Mouse (Mus musculus) kidney, adult 2 months (tissue): Measurements from ENCODE around the gene Gabrr3. TPM values are rescaled to one million over a fixed set of nuclear protein-coding genes. Genes with fewer than 3 reads are reported as not detected.

Source experiments
- DNase-seq: peaks from one replicate; pipeline ENCODE4 v3.0.0; 2021
- H3K27ac ChIP-seq: fragments of 200-500 bp; 2 replicates; pipeline ENCODE4 v1.5.1; 2012; ENCODE audit warnings: low read depth, low read length, control low read depth, inconsistent platforms; ENCODE audit not compliant: insufficient read depth
- H3K27me3 ChIP-seq: fragments of 200-500 bp; replicated peaks from 2 replicates; pipeline ENCODE4 v1.6.1; 2012; ENCODE audit warnings: mild to moderate bottlenecking, moderate library complexity, low read length, inconsistent platforms; ENCODE audit not compliant: control insufficient read depth, insufficient read depth
- H3K36me3 ChIP-seq: fragments of 200-500 bp; 2 replicates; pipeline ENCODE4 v1.6.1; 2012; ENCODE audit warnings: mild to moderate bottlenecking, moderate library complexity, low read length, inconsistent platforms; ENCODE audit not compliant: control insufficient read depth, insufficient read depth
- H3K4me1 ChIP-seq: fragments of 200-500 bp; 2 replicates; pipeline ENCODE4 v1.6.1; 2011; ENCODE audit warnings: low read length; ENCODE audit not compliant: control insufficient read depth, insufficient read depth
- H3K4me3 ChIP-seq: fragments of 200-500 bp; 2 replicates; pipeline ENCODE4 v1.5.1; 2011; ENCODE audit warnings: mild to moderate bottlenecking, low read depth, low read length, control low read depth; ENCODE audit not compliant: insufficient read depth
- CTCF ChIP-seq: fragments of 200-500 bp; conservative IDR thresholded peaks from 2 replicates; pipeline ENCODE4 v1.5.1; 2011; ENCODE audit warnings: low read depth, mild to moderate bottlenecking, control low read depth, low read length, moderate library complexity, mixed read lengths; ENCODE audit not compliant: insufficient read depth, insufficient read length
- POLR2A ChIP-seq: fragments of 200-500 bp; IDR thresholded peaks from one replicate; pipeline ENCODE4 v1.6.1; 2011; ENCODE audit warnings: low read depth, low read length, control low read depth
- WGBS: fragments of 180-500 bp; shearing (Covaris S2); methylation state at CpG from one replicate; pipeline ENCODE4 v1.1.7; 2018; 5-methylcytosine and 5-hydroxymethylcytosine counted together
- polyA plus RNA-seq: library from polyadenylated mRNA; depleted of rRNA; stranded (reverse); fragments of >200 nt; gene quantifications from 2 replicates; pipeline ENCODE4 v1.2.3, GENCODE M21; 2012; rRNA removed

Gene Gabrr3
- polyA plus RNA-seq, 1 experiment: not detected

- H3K27me3 ChIP-seq: no peaks in the 10 kb centered on the region
- peaks cover 5% of the 10 kb centered on the region; the same call in 1 of the 2 replicates for H3K36me3 ChIP-seq
- H3K4me1 ChIP-seq: peaks cover 4% of the 10 kb centered on the region; the same call in 1 of the 2 replicates
- peak overlapping the region; percentile 86 for H3K27ac ChIP-seq
- peak; percentile 86 for DNase-seq
- TF ChIP-seq POLR2A (no peak), CTCF (no peak)
- no peak overlapping the region for H3K4me3 ChIP-seq
- WGBS: 52% methylated on average over 1 of the region's 1 CpGs
These were observed 90.8 kb downstream of the Gabrr3 start for GRCm38 (mm10) chr16:59497947-59498346.

DNA sequence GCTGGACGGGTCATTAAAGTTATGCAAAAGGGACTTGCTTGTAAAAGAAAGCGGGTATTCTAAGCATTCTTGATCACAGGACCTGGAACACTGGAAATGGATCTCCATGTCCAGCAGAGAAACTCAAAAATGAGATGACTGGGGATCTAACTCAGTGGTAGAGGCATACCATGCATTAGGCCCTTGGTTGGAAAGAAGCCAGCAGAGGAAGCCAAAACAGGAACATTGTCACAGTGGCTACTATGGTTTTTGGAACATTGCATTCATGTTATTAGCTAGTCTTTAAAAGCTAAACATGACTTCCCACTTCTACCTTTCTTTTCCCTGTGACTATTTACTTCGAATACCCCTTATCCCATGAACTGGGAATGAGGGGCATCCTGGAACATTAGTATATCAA is 92.0 kb downstream of the Gabrr3 start:
- H3K27ac ChIP-seq: no peak overlapping the region
- no peak for DNase-seq
- TF ChIP-seq CTCF: no peak
- no peak for TF ChIP-seq POLR2A
- no peak overlapping the region for H3K4me3 ChIP-seq
- peaks cover 4% of the 10 kb centered on the region; the same call in 1 of the 2 replicates for H3K4me1 ChIP-seq
- H3K27me3 ChIP-seq: no peaks in the 10 kb centered on the region
- peaks cover 4% of the 10 kb centered on the region; the same call in 1 of the 2 replicates for H3K36me3 ChIP-seq
- 94% methylated on average over 3 of the region's 3 CpGs for WGBS

- no peaks in the 10 kb centered on the region for H3K27me3 ChIP-seq
- no peak for DNase-seq
- no peaks in the 10 kb centered on the region for H3K4me1 ChIP-seq
- 85% methylated on average over 5 of the region's 5 CpGs for WGBS
- no peak overlapping the region for H3K4me3 ChIP-seq
- TF ChIP-seq POLR2A: no peak
- H3K27ac ChIP-seq: no peak overlapping the region
- H3K36me3 ChIP-seq: no peaks in the 10 kb centered on the region
These were observed 102.7 kb downstream of the Gabrr3 start for GRCm38 (mm10) chr16:59509830-59510229.

Other genes with a start within 250 kb of the Gabrr3 start
- gene Olfr196, start 236.9 kb upstream of the Gabrr3 start, polyA plus RNA-seq: not detected in 2 replicates
- not detected in 2 replicates for gene Olfr198, start 203.8 kb upstream of the Gabrr3 start, polyA plus RNA-seq
- not detected in 2 replicates for gene Olfr199, start 187.6 kb upstream of the Gabrr3 start, polyA plus RNA-seq
- not detected in 2 replicates for gene Olfr201, start 134.7 kb upstream of the Gabrr3 start, polyA plus RNA-seq
- not detected in 2 replicates for gene Olfr202, start 120.5 kb upstream of the Gabrr3 start, polyA plus RNA-seq
- gene Olfr203, start 108.5 kb upstream of the Gabrr3 start, polyA plus RNA-seq: not detected in 2 replicates
- not detected in 2 replicates for gene Olfr204, start 89.1 kb upstream of the Gabrr3 start, polyA plus RNA-seq
- gene Olfr205, start 76.2 kb upstream of the Gabrr3 start, polyA plus RNA-seq: not detected in 2 replicates
- not detected in 2 replicates for gene Olfr206, start 58.1 kb upstream of the Gabrr3 start, polyA plus RNA-seq
- gene Olfr209, start 43.3 kb upstream of the Gabrr3 start, polyA plus RNA-seq: not detected in 2 replicates
- gene Riox2, start 64.4 kb downstream of the Gabrr3 start, polyA plus RNA-seq: 7.4 and 9.3 TPM in 2 replicates
- 4.1 and 4.7 TPM in 2 replicates for gene Crybg3, start 193.6 kb downstream of the Gabrr3 start, polyA plus RNA-seq
- 6.8 and 8.1 TPM in 2 replicates for gene Arl6, start 232.1 kb downstream of the Gabrr3 start, polyA plus RNA-seq